Mouse (Mus musculus): ENCODE data around the gene Jmjd6.
"Not testable (repeated sequence)": the region's sequence is repeated elsewhere in the genome, so short reads cannot be mapped to it uniquely, and the experiment has no call there.

Jmjd6 gene

GRCm38 (mm10) chr11:116823885-116824284 is 19.4 kb downstream of the Jmjd6 start:
- in situ Hi-C loops (cut with MseI, MboI) = not testable (repeated sequence)

- in situ Hi-C loops (cut with MseI, MboI) = no loop called here
Observed at GRCm38 (mm10) chr11:116823255-116823654, 20.0 kb downstream of the Jmjd6 start.

- in situ Hi-C loops (cut with MseI, MboI) = no loop called here
Observed at GRCm38 (mm10) chr11:116822626-116823025, 20.6 kb downstream of the Jmjd6 start.

- in situ Hi-C loops (cut with MseI, MboI) = no loop called here
Observed at GRCm38 (mm10) chr11:116822215-116822614, 21.0 kb downstream of the Jmjd6 start.

GRCm38 (mm10) chr11:116821057-116821940 is 21.9 kb downstream of the Jmjd6 start:
- in situ Hi-C loops (cut with MseI, MboI) = no loop called here

- in situ Hi-C loops (cut with MseI, MboI) = no loop called here
Observed at GRCm38 (mm10) chr11:116819932-116820593, 23.2 kb downstream of the Jmjd6 start.

- in situ Hi-C loops (cut with MseI, MboI) = no loop called here
Observed at GRCm38 (mm10) chr11:116818722-116819121, 24.5 kb downstream of the Jmjd6 start.

GRCm38 (mm10) chr11:116817567-116817966 is 25.7 kb downstream of the Jmjd6 start:
- in situ Hi-C loops (cut with MseI, MboI) = no loop called here

GRCm38 (mm10) chr11:116816769-116817168 is 26.5 kb downstream of the Jmjd6 start:
- in situ Hi-C loops (cut with MseI, MboI) = no loop called here

- in situ Hi-C loops (cut with MseI, MboI) = no loop called here
Observed at GRCm38 (mm10) chr11:116814884-116815415, 28.3 kb downstream of the Jmjd6 start.

GRCm38 (mm10) chr11:116814076-116814883 is 29.0 kb downstream of the Jmjd6 start:
- in situ Hi-C loops (cut with MseI, MboI) = no loop called here

- in situ Hi-C loops (cut with MseI, MboI) = no loop called here
Observed at GRCm38 (mm10) chr11:116813610-116814009, 29.6 kb downstream of the Jmjd6 start.

- in situ Hi-C loops (cut with MseI, MboI) = no loop called here
Observed at GRCm38 (mm10) chr11:116812793-116813529, 30.3 kb downstream of the Jmjd6 start.

- in situ Hi-C loops (cut with MseI, MboI) = no loop called here
Observed at GRCm38 (mm10) chr11:116810983-116811901, 32.0 kb downstream of the Jmjd6 start.

GRCm38 (mm10) chr11:116810528-116810927 is 32.7 kb downstream of the Jmjd6 start:
- in situ Hi-C loops (cut with MseI, MboI) = no loop called here

GRCm38 (mm10) chr11:116809520-116809919 is 33.7 kb downstream of the Jmjd6 start:
- in situ Hi-C loops (cut with MseI, MboI) = loop anchor here (5.0 kb wide), 2 partner anchors 162 to 167 kb away; no protein-coding TSS in a partner anchor

GRCm38 (mm10) chr11:116808811-116809395 is 34.3 kb downstream of the Jmjd6 start:
- in situ Hi-C loops (cut with MseI, MboI) = loop anchor here (5.0 kb wide), 2 partner anchors 162 to 167 kb away; no protein-coding TSS in a partner anchor

- in situ Hi-C loops (cut with MseI, MboI) = loop anchor here (5.0 kb wide), 2 partner anchors 161 to 166 kb away; no protein-coding TSS in a partner anchor
Observed at GRCm38 (mm10) chr11:116807938-116808606, 35.2 kb downstream of the Jmjd6 start.

- in situ Hi-C loops (cut with MseI, MboI) = loop anchor here (5.0 kb wide), 2 partner anchors 160 to 165 kb away; no protein-coding TSS in a partner anchor
Observed at GRCm38 (mm10) chr11:116807526-116807925, 35.7 kb downstream of the Jmjd6 start.
